Mouse (Mus musculus): Measurements from ENCODE around the gene Med27.

The Med27 gene

DNA sequence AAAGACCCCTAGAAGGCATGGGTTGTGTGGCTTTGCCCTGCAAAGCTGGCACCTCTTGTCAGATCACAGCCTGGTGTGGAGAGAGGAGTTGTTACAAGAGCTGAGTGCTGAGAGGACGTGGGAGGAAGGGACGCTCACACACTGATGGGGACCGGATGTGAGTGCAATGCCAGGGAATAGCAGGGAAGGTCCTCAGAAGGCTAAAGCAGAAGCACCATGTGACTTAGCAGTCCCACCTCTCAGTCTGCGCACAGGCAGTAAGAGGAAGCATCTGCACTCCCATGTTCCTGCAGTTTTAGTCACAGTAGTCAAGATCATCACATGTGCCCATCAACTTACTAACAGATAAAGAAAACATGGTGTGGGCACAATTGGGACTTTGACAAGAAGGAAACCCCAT lies 119.8 kb downstream of the Med27 start:
- in situ Hi-C loops (cut with MseI, MboI), result no loop called here

DNA sequence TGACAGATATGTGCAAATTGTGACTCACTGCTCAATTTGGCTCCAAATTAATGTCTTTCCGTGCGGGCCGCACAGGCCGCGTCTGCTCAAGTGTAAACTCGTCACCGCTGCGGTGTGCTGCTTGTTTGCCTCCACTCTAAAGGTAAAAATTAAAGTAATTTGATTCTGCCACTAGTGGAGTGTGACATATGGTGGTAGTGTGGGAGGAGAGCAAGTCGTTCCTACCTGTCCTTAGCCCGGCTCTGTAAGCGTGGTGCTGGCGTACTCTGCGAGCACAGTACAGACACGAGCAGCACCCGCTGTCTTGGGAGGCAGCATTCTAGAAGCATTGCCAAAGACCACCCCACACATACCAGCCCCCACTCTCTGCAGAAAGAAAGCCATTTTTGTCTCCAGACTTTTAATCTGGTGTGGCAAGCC lies 121.9 kb downstream of the Med27 start:
- in situ Hi-C loops (cut with MseI, MboI), result no loop called here

DNA sequence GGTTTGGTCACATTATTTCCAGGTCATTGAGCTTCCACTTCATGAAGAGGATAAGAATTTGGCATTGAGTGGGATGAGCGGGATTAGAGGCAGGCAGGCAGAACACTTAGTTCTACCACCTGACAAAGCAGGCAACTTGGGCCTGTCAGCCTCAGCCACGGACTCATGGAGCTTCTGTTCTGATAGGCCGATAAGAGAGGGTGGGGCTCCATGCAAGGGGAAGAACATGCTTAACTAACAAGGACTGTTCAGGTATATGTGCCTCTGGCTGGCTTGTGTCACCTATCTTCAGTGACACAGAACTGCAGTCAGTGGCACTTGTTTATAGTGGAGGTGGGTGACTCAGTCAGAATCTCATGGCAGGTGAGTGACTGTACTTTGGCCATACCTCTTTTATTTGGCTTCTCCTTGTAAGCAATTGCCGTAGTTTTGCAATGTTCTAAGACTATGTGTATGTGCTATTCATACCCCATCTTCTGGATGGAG lies 126.4 kb downstream of the Med27 start:
- in situ Hi-C loops (cut with MseI, MboI), result no loop called here

DNA sequence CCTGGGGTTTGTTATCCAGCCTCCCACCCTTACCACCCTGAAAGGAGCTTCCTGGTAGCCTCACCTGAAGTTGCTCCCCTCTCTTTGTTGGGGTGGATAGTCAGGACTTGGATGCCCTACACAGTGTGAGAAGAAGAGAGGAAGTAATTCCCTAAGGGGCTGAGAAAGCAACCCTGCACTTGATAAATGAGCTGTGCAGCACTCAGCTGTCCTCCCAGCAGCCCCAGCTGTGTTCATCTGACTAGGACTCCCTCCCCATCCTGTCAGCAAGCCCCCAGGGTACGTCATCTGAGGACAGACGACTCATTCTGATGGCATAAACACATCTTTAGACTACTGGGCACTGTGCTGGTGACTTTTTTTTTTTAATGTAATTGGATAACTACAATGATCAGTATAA lies 127.3 kb downstream of the Med27 start:
- in situ Hi-C loops (cut with MseI, MboI), result no loop called here

DNA sequence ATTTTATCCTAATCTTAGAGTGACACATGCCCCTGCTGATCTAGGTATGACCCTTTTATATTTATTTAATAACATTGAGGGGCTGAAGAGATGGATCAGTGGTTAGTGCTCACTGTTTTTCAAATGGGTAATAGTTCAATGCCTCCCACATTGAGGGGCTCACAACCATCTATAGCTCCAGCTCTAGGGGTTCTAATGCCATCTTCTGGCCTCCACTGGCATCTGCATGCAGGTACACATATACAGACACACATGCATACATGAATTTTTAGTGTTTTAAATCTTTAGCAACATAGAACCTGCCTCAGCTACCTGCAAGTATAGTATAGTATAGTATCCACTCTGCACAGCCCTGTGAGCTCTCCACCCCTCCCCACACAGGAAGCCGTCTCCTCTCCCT lies 130.1 kb downstream of the Med27 start:
- in situ Hi-C loops (cut with MseI, MboI), result no loop called here

DNA sequence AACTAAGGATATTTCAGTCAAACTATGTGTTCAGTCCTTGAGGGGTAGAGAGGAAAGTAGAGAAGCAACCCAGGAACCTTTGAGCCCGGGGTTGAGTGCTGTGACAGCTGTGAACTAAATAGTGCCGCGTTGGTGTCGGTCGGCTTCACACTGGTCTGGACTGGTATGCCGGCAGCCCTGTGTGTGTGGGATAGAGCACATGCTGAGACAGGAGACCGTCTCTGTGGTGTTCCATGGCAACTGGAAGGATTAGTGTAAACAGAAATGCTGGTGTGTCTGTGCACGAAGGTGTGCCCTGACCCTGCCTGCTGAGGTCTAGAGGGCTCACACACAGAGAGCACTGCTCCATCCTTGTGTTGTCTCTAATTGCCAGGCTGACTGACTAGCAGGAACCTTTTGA lies 135.2 kb downstream of the Med27 start:
- in situ Hi-C loops (cut with MseI, MboI), result no loop called here

DNA sequence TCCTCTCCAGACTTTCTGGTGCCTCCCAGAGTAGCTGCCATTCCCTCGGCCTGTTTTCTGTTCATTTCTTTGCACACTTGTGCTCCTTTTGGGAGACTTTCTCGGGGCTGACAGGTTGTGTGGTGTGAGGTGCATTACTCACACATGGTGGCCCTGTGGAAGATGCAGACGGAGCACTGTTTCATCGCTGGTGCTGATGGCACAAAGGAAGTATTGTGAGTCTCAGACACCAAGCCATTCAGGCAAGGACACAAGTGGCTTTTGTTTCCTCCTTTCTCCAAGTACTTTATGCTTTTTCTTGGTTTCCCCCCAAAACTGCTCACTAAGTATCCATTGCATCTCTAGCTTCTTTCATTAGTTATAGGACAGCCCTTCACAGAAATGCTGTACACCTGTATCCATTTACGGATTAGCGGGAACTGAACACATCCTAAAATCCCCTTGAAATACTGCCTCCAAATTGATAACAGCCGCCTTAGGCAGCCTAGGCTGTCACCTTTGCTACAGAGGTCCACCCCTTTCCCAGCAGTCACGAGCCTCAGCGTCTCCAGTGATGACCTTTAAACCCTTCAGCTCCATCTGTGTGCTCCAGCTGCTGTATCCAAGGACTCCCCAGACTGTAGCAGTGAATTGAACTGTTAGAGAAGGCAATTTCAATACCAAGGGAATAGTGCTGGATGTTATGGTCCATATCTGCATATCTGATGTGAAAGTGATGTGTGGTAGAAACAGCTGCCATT lies 136.5 kb downstream of the Med27 start:
- in situ Hi-C loops (cut with MseI, MboI), result no loop called here

DNA sequence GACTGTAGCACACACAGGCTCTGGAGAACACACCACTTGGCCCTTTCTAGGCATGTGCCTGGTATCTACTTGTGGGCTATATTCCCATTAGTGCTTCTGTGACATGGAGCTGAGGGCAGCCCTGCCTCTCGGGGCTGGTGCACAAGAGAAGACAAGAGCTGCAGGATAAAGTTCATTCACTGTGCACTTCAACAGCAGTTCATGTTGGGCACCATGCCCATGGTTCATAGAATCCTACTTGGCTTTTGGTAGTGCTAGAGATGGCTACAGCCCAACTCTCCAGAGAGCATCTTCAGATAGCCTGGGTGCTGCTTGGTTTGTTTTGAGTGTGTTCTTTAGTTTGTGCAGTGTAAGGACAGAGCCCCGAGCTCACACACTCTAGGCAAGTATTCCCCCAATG lies 138.9 kb downstream of the Med27 start:
- in situ Hi-C loops (cut with MseI, MboI), result no loop called here

DNA sequence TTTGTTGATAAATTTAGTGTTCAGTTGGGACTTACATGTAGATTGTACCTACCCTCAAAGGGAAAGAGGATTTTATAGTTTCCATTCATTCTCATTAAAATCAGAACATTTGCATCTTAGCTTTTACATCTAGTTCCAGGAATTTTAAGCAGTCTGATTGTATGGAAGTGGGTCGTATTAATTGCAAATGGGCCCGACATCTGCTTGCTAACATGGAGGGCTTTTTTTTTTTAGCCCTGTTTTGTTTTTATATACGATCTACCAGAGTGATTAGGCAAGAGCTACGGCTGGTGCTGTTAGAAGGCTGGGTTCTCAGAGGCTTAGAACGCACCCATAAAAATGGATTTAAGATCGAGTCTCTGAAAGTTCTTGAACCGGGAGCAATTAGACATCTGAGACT lies 139.9 kb downstream of the Med27 start:
- in situ Hi-C loops (cut with MseI, MboI), result no loop called here

DNA sequence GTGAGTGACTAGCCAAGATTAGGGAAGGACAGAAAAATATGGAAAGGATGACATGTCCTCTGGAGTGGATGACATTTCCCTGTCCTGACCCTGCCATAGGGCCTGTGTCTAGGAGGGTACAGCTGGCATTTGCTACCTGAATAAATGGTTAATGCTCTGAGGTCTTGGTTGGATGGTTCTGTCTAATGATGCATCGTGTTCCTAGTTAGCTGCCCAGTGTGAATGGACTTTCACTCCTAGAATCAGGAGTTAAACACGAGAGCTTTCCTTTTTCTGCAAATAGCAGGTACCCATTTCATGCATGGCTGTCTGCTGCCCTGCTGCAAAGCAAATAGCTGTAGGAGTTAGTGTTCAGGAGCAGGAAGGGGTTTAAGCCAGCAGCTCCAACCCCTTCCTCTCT lies 141.0 kb downstream of the Med27 start:
- in situ Hi-C loops (cut with MseI, MboI), result no loop called here

DNA sequence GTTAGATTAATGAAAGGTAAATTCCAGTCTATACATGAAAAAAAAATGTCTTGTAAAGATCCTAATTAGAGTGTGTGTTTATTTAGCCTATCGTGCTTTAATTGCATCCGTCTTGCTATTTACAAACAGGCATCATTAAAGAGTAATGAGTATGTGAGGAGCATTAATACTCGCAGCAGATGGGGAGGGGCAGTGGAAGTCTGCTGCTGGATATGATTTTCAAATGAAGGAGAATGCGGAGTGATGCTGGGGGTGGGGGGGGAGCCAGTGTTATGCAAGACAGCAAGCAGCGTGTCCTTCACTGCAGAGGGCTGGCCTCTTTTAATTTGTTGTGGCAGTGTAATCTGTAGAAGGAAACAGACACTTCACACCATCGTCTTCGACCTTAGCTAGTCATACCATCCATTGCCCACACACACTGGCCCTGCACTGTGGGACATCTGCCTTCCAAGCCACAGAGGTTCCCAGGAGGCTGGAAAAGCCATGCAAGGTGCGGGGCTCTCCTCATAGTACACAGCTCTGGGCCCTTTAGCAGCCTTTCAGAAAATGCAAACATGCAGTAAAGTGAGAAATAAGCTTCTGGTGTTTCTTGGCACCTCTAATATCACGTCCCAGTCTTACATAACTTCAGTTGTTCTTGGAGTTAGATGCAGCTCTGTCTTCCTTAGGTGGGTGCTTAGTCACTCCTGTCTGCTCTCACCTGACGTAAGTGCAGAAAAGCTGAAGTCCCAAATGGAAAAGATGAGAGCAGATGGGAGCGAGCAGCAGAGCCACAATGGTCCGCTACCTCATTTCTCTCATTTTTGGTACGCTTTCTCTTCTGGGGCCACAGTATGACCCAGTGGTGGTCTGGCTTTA lies 142.0 kb downstream of the Med27 start:
- in situ Hi-C loops (cut with MseI, MboI), result no loop called here

DNA sequence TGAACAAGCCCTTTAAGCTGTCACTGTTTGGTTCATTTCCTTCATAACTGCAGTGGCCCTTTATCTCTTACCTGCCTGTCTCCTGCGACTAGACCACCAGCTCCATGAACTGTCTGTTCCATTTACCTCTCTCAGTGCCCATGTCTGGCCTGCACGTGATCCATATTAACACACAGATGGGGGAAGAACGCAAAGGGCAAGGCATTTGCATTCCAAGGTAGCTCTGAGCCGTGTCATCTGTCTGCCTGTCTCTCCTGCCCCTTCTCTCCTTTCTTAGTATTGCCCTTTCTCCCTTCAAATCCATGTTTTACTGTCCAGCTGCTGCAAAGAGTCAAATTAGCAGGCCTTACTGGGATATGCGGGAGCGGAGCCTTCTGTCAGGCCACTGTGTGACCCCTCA lies 145.0 kb downstream of the Med27 start:
- in situ Hi-C loops (cut with MseI, MboI), result no loop called here

DNA sequence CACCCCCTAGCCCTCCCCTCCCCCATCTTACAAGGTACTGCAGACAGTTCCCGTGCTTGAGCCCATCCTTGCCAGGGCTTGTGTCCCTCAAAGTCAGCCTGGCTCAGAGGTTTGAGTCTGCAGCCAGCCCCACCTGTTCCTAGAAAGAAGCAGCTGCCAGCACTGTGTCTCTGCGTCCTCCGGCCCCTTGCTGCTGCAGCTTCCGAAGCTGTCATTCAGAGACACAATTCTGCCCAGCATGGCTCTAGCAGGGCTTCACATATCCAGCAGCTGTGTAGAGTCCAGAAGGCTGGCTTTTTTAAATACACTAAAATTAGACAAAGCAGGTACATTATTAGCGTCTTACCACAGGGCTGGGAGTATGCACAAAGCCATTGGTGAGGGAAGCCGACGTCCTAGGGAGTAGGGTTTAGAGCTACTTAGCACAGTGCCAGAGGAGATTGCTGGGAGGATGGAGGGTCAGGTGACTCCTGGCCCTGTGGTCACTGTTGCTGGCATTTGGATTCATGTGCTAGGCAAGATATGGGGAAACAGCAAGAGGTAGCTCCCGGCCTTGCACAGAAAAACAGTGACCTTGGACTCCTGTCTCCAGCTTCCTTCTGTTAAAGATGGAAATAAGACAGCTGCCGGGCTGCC lies 146.9 kb downstream of the Med27 start:
- in situ Hi-C loops (cut with MseI, MboI), result no loop called here

DNA sequence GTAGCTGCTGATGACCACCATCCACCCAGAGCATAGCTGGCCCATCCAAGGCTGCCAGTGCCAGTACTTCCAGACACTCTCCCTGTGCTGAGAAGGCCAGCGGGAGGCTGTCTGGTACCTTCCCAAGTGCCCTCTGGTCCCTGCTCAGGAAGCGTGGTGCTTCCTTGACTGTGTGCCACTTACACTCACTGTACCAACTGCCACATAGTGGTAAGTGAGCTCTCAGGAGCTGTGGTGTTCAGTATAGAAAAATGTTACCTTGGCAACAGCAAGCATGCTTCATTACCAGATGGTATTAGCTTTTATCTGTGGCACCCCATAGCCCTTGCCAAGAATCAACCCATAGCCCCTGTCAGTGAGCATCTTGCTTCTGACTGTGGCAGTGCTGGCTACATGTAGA lies 148.7 kb downstream of the Med27 start:
- in situ Hi-C loops (cut with MseI, MboI), result no loop called here

DNA sequence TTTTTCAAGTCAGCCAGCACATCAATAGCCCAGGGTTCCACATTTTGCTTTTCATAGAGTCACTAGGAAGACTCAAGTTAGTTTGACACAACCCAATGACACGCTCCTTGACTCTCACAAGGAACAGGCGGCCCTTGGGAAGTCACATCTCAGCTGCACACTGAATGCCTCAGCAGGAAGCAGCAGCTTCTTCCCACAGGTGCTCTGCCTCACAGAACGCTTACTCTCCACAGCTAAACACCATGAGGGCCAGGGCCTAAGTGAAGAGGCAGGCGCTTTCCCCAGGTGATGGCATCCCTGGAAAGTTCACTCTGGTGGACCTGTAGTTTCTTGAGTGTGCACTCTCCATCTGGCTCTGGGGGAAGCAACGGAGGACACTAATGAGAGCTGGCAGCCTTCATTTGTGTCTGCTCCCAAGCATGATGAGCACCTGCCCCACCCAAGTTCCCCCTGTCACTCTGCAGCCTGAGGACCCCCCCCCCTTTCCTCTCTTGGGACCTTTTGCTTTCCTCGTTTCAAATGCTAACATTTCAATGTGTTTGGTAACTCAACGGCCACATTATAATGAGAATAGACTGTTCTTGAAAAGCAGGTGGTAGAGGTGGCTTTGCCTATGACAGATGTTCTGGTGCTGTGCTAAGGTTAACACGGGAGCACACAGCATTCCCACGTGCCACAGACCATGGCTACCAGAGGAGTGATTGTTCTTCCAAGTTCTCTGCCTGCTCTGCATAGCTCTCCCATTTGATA lies 154.2 kb downstream of the Med27 start:
- in situ Hi-C loops (cut with MseI, MboI), result no loop called here

DNA sequence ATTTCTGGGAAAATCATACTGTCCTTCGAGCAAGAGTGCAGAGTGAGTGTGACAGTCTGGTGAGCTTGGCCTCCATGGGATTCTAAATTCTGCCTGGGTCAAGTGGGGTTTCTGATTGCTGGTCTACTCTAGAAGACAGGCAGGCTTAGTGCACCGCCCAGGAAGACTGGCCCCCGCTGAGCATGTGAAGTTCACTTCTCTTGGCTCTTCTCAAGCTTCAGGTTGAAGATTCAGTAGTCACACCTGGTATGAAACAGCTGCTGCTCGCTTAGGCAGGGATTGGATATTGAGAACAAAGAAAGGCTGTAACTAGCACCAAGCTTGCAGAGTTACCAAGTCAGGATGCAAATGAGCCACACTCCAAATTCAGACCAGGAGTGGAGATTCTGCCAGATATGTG lies 154.8 kb downstream of the Med27 start:
- in situ Hi-C loops (cut with MseI, MboI), result no loop called here

DNA sequence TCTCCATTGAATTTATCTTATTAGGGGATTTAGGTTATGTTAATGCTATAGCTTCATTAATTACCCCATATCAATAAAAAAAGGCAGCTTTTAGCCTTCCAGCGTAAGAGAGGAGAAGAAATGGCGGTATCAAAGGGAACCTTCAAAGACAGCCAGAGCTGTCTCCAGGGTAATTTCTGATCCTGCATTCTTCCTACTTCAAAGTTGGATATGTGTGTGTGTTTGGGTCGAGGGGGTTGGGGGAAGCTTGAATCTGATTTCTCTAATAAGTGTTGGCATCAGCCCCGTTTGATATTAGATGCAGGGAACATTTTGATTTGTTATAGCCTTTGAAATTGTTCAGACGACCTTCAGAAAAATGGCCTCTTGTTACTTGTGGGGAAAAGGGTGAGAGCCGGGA lies 158.2 kb downstream of the Med27 start:
- in situ Hi-C loops (cut with MseI, MboI), result no loop called here

DNA sequence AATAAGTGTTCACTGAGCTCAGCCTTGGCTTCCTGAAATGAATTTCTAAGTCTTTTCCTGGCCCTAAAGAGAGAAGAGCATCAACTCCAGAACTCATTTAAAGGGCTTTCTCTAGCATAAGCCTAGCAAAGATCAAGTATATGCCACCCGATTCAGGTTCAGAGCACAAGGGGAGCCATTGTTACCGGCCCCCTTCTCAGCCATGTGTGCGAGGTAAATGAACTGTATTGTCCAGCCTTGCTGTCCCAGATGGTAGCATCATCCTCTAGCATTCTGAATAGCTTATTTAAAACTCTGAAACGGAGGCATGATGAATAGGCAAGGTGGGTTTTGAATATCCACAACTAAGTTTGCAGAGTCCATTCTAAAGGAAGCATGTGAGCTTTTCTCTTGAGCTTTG lies 159.8 kb downstream of the Med27 start:
- in situ Hi-C loops (cut with MseI, MboI), result no loop called here

DNA sequence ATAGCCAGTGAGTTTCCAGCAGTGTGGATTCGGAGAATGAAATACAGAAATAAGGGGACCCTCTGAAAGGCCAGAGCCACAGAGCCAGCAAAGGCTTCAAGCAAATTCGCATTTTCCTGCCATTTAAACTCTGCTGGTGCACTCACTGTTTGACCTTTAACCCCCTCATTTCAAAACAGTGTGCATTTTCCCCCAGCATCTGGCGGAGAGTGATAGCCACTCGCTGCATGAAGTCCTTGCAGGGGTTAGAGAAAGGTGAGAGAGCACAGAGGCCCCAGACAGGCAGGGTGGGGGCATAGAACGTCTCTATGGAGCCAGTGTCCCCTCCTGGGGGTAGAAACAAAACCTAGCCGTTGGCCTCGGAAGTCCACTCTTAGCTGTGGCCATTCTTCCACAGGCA lies 166.5 kb downstream of the Med27 start:
- in situ Hi-C loops (cut with MseI, MboI), result no loop called here

DNA sequence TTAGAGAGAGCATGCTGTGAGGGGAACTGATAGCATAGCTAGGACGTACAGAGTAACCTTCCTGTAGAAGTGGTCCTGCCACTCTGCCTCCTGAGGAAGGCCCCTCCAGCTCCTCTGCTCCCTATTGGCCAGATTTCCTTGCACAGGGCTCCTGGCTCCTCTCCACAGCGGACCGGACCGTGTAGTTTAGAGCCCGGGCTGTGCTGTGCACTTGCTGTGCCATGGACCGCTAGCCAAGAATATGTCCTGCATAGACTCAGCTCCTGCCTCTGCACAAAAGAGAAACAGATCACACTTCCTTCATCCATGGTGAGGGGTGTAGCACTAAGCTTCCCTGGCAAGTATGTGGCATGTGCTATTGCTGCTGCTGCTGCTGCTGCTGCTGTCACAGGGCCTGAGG lies 168.2 kb downstream of the Med27 start:
- in situ Hi-C loops (cut with MseI, MboI), result no loop called here

DNA sequence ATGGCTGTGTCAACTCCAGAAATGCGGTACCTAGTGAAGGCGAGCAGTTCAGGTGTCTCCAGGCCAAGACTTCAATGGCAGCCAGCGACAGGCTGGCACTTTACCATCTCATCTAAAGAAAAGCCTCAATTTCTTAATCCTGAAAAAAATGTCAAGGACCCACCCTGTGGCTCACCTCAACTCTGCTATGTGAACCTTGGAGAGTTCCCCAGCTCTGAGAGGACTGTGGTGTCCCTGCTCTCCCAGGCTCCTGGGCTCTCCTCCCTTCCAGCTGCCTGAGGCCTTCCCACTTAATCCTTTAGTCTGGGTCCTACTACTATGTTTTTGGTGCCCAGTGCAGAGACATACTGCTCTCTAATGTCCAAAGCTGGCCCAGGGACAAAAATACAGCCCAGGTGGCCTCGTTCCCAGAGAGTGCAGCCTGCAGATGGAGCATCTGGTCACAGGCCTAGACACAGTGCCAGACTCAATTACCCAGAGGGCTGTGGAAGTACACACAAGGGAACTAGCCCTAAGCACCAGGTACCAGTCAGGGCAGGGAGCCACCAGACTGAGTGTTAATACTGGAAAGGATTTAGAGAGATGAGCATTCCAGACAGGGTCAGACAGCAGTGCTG lies 169.3 kb downstream of the Med27 start:
- in situ Hi-C loops (cut with MseI, MboI), result no loop called here
